Mouse (Mus musculus): ENCODE measurements around the gene Vill.

DNA sequence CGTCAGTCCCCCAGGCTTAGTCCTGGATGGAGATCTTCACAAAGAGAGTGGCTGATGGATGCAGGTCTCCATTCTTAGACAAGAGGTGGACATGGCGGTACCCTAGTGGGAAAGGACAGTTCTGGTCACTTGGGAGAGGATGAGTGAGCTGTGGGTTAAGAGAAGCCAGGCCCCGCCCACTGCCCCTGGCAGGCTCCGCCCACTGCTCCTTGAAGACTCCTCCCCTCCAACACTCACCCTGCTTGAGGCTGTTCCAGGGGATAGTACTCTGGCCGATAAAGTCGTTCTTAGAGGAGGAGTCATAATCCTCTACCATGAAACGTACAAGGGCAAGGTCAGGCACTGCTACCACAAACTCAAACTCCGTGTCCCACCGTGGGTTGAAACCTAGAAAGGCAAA, 19.2 kb downstream of the Vill start:
- TF ChIP-seq CTCF (IDR thresholded peaks at IDR 0.05; ENCODE audit: control insufficient read depth, insufficient read depth, insufficient replicate concordance, low read depth, low read length) (no peak), POLR2A (IDR thresholded peaks at IDR 0.05; ENCODE audit: control insufficient read depth, low read depth, low read length) (no peak)
